Mouse (Mus musculus) G1E-ER4 (cell line): ENCODE measurements around the gene Bicral. TPM values are rescaled to one million over a fixed set of nuclear protein-coding genes. Genes with fewer than 3 reads are reported as not detected.

Experiments
- GATA1 ChIP-seq: IDR thresholded peaks from one replicate; pipeline ENCODE4 v1.8.0; 2012; ENCODE audit warnings: low read length, inconsistent platforms
- polyA plus RNA-seq: library from polyadenylated mRNA; stranded (reverse); fragments of >175 nt; gene quantifications from 2 replicates; pipeline ENCODE4 v1.2.3, GENCODE M21; 2012

Bicral gene
- polyA plus RNA-seq, 1 experiment = 8.4 TPM

DNA sequence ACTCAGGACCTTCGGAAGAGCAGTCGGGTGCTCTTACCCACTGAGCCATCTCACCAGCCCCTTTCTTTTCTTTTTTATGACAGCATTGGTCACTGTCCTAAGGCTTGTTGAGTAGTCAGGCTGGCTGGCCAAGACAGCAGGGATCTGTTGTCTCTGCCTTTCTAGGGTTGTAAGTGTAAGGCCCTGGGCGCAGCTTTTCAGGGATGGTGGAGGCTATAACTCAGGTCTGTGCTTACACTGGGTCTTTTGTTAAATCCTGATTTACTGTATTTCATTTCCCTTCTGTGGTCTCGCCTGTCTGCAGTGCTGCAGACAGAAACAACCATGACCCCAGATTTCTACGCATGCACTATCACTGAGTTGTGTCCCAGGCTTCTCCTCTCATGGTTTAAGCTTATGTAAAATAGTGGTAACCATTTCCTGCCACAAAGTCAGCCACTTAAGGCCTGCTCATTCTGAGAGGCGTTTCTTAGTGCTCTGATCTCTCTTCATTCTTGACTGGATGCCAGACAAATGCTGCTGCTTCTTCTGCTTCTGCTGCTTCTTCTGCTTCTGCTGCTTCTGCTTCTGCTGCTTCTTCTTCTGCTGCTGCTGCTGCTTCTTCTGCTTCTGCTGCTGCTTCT is 23.1 kb downstream of the Bicral start:
- TF ChIP-seq GATA1 = no peak

DNA sequence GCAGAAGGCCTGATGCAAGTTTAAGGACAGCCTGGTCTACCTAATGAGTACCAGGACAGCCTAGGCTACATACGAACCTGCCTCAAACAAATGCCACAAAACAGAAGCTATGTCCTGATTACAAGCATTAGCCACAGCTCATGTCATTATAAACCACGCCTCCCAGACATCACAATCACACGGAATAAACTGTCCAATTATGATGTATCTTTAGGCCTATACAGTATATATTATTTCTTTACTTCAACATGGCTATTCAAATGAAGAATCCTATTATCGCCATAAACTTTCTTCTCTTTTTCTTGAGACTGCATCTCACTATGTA is 25.3 kb downstream of the Bicral start:
- TF ChIP-seq GATA1 = no peak

DNA sequence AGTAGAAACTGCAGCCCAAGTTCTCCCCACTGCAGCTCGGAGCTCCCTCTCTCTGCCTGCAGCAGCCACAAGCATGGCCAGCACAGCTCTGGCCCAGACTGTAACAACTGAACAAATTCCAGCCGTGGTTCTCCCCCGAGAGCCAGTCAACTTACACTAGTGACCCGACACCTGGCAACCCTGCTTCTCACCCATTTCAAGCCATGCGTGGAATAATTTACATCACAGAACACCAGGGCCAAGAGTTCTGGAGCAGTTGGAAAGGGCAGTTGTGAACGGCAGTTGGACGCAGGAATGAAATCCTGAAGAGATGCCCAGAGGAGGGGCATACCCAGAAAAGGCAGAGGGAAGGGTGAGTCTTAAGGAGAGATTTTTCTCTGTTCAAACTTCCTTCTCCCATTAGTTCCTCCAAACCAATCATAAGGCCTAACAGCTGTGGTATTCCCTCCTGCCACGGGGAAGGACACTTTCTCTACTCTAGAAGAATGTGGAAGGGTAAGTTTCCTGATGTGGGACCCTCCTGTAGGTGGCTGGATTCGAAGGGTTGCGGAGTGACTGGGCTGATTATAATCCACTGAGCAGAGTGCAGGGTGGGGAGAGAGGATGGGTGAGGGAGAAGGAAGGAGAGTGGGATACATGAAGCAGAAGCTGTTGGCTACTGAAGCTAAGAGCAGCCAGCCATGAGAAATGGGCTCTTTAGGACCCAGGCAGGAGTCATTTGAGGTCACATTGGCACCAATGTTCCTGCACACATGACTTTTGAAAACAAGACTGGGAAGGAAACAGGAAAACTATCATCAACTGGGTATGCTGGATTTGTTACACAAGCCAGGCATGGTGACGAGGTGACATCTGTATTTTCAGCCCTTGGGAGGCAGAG is 25.9 kb downstream of the Bicral start:
- TF ChIP-seq GATA1 = no peak

DNA sequence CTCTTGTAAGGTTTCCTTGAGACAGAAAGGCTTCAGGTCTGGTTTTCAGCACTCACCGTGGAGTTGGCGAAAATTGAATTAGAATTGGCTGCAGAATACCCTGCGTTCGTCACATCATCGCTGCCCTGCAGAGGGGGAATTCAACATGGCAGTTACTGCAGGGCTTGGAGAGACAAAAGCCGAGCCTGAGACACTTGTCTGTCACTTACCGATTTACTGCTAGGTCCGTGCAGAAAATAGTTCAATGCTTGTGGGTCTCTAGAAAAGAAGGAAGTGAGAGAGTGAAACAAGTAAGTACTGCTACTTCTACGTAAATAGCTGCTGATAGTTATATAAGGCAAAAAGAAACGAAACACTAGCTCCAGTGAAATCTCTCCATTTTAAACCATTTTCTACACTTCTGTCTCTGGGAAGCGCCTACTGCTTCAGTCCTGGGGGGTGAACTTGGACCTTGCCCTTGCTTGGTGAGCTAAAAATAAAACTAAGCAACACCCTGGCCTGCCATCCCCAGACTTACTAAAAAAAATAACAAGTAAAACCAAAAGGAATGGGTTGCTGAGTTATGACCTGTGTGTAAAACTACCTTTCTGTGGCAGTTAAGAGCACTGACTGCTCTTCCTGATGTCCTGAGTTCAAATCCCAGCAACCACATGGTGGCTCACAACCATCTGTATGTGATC is 28.3 kb downstream of the Bicral start:
- TF ChIP-seq GATA1 = no peak

DNA sequence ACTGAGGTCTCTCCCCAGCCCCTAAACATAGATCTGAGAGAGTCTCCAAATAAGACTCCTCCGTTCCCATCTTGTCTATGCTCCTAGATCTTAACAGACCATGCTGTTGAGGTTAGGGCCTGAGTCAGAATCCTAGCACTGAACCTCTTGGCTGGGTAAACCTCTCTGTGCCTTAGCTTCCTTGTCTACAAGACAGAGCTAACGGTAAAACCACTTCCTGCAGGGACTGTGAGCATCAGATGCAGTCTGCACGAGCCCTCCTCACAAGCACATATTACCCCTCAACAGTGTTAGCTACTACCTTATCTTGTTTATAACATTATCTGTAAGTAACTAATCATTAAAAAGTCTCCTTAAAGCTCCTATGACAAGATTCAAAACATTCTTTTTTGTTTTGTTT is 29.3 kb downstream of the Bicral start:
- TF ChIP-seq GATA1 = no peak

DNA sequence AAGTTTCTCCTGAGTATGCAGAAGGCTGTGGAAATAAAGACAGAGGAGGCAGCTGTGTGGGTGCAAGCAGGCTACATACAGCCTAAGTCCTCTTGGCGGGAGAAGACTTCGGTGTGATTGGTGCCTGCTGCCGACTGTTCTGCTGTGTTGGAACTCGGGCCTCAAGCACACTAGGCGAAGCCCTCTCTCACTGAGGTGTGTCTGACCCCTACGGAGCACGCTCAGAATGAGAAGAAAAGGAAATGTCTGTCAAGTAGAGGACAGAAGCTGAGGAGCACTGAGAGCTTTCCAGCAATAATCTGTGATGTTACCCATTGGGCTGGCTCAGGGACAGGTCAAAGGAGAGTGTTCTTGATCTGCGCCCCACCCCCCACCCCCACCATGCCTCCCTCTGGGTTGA is 35.2 kb downstream of the Bicral start:
- no peak for TF ChIP-seq GATA1

DNA sequence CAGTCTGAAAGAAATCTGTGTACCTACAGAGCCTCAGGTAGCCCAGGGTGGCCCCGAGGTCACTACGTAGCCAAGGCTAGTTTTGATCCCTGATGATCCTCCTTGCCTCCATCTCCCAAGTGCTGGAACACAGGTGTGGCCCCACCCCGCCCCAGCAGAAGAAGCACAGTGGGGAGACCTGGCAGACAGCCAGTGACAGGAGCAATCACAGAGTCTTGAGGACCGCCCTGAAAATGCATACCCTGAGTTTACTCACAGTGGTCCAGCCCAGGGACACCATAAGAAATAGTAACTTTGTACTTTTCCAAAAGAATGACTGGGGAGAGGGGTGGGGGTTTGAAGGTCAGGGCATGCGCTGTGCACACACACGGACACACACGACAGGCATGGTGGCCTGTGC is 37.7 kb downstream of the Bicral start:
- no peak for TF ChIP-seq GATA1

DNA sequence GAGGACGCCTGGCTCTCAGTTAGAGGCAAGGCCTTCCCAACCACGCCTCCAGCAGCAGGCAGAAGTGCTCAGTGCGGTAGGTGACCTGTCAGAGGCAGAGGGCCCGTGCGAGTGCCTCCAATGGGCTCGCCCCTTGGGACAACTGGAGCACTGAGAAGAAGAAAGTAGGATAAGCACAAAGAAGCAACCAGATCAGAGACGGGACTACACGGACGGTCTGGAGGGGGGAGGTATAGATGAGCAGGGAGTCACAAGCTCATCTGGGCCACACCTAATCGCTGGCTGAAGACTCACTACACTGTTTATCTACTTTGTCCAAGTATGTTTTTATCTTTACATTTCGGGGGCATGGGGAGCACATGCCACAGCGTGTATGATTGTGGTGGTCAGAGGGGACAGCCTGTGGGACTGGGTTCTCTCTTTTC is 40.5 kb downstream of the Bicral start:
- peak; percentile 63 for TF ChIP-seq GATA1

DNA sequence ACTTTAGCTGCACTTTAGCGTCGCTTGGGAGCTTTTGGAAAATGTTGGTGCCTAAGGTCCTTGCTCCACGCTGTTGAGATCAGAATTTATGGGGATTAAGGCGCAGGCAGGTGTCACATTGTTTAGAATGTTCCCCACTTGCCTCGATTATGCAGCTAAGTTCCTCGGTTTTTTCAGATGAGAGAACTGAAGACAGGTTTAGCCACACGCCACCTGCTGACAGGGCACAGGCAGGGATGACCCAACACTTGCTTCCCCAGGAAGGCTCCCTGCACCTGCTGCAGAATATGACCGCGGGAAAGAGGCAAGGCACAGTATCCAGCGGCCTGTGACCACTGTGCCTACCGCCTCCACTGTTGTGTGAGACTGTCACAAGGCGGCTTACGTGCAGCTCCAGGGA is 42.0 kb downstream of the Bicral start:
- TF ChIP-seq GATA1 = no peak

DNA sequence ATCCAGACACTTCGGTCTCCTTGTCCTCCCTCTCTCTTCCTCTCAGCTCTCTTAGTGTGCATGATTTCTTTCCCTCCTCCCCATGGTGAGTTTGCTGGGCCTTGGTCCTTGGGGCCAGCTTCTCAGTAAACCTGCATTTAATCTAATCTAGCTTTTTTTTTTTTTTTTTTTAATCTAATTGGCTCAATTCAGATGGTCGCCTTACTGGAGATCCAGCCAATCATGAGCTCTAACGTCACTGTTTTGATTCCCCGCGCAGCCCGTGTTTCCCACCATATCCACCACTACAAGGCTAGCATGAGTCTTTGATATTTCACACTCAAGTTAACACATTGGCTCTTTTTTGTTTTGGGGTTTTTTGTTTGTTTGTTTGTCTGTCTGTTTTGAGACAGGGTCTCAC is 43.8 kb downstream of the Bicral start:
- TF ChIP-seq GATA1 = no peak

DNA sequence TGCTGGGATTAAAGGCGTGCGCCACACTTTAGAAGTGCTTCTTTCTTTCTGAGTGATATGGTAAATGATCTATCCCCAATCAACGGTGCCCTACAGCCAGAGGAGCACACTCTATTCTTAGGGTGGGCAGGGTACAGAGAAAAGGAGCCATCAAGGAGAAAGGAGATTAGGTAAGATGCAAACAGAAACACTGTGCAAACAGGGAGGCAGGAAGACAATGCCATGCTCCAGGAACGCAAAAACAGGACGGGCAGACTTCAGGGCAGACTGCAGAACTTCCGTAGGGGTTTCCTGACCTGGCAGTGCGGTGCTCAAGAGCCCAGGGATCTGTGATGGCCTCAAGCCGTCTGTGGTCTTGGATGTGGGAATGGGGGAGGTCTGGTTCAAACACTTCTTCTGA is 44.6 kb downstream of the Bicral start:
- TF ChIP-seq GATA1 = no peak

DNA sequence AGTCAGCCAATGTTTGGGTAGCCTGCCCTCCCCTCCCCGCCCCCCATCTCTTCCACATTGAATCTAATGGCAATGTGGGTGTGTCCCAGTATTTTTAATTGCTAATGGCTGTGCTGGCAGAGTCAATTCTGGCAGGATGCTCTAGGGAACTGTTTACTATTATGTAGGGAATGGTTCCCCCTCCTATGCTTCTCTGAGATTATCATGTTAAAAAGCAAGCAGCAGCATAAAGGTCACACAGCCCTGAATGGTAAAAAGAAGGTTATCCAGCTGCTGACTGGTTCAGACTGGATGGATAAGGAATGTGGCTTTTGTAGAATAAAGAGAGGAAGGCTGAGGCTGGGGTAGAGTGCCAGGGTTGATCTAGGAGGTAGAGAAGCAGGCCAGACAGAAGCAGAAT is 45.8 kb downstream of the Bicral start:
- TF ChIP-seq GATA1 = no peak

DNA sequence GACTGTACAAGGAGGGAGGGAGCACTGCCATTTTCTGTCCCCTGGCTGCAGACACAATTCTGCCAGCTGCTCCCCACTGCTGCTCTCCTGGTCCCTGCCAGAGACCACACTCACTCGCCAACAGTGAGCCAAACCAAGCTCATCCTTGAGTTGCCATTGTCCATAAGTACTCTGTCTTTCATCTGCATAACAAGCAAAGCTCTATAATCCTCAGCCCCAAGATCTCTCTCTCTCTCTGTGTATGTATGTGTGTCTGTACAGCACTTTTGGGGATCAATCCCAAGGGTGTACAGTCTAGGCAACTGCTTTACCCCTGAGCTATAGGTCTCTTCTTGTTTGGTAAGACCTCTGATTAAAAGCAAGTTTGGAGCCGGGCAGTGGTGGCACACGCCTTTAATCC is 47.6 kb downstream of the Bicral start:
- TF ChIP-seq GATA1 = no peak

DNA sequence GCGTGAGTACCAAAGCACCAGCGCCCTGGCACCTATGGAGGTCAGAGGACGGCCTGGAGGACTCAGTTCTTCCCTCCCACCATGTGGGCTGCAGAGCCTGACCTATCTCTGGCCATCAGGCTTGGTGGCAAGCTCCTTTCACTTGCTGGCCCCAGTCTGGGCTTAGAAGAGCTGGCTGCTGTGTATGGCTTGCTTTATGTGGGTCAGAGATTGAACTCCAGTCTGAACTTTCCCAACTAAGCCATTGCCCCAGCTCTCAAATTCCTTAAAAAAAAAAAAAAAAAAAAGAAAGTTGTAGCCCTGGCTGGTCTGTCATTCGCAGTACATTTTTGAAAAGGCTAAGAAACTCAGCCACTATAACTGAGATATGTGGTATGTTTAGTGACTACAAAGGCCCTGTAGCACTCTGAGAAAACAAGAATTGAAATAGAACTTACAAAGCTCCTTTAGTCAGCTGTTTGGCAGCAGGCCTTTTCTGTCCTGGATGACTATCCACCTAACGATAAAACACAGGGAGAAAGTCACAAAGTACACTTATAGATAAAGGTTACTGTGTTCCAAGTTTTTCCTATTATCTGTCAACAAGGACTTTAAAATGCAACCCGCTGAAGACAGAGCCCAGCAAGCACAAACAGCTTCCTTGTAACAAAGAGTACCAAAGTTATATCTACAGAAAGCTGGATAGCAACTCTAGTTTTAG is 49.0 kb downstream of the Bicral start:
- no peak for TF ChIP-seq GATA1

DNA sequence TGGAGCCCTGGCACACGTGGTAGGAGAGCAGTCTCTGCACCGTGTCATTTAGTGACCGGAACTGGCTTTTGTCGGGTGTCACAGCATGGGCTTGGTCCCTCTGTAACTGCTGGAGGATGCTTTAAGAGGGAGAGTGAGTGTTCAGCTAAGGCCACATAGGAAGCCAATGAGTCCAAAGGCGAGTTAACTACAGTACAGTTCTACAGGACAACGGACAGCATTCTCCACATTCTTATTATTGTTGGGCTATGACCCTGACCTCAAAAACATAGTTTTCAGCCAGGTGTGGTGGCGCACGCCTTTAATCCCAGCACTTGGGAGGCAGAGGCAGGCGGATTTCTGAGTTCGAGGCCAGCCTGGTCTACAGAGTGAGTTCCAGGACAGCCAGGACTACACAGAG is 49.9 kb downstream of the Bicral start:
- TF ChIP-seq GATA1 = no peak

DNA sequence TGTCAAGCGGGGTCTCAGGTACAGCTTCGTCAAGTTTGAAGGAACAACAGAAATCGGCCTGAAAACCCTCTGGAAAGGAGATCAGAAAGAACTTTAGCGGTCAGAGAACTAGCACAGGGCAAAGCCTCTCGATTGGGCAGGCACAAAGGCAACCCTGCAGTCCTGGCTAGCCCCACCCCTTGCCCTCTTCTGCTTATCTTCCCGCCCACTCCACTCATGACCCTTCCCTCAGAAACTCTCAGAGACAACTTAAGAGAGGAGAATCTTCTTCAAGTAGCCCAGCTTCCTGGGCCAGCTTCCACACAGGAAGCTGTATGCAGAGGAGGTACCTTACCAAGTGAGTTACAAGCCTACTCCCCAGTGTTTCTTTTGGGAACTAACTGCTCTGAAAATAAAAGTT is 56.5 kb downstream of the Bicral start:
- TF ChIP-seq GATA1 = no peak
